Mouse (Mus musculus) G1E (cell line): ENCODE data around the gene Il9. TPM values are rescaled to one million over a fixed set of nuclear protein-coding genes. Genes with fewer than 3 reads are reported as not detected.

Source experiments
- ATAC-seq: 2 replicates; pipeline ENCODE4 v1.8.0; 2016; ENCODE audit warnings: mild to moderate bottlenecking; ENCODE audit not compliant: insufficient number of reproducible peaks, poor library complexity, low FRiP score, severe bottlenecking; ENCODE audit errors: extremely low read depth
- DNase-seq: peaks from one replicate; pipeline ENCODE4 v3.0.0; 2012; ENCODE audit warnings: low spot score
- H3K27me3 ChIP-seq: 2 replicates; pipeline ENCODE4 v1.6.1; 2012; ENCODE audit warnings: mild to moderate bottlenecking, low read length, inconsistent platforms; ENCODE audit not compliant: insufficient read depth
- H3K36me3 ChIP-seq: replicated peaks from 2 replicates; pipeline ENCODE3; 2012; ENCODE audit warnings: mild to moderate bottlenecking, inconsistent platforms
- H3K4me1 ChIP-seq: 2 replicates; pipeline ENCODE4 v1.6.1; 2012; ENCODE audit warnings: low read depth, low read length, inconsistent platforms, mixed read lengths; ENCODE audit not compliant: insufficient read depth
- H3K4me3 ChIP-seq: 2 replicates; pipeline ENCODE4 v1.5.1; 2012; ENCODE audit warnings: low read depth, mild to moderate bottlenecking, inconsistent platforms, low read length, moderate library complexity, mixed read lengths
- H3K9me3 ChIP-seq: replicated peaks from 2 replicates; pipeline ENCODE4 v1.6.1; 2012; ENCODE audit warnings: inconsistent platforms
- CTCF ChIP-seq: IDR thresholded peaks from 2 replicates; pipeline ENCODE4 v1.5.1; 2012; ENCODE audit warnings: low read depth, low read length, inconsistent platforms, mixed read lengths
- GATA1 ChIP-seq: IDR thresholded peaks from 2 replicates; pipeline ENCODE4 v1.6.1; 2012; ENCODE audit warnings: borderline replicate concordance, low read length, inconsistent platforms, mixed read lengths
- GATA2 ChIP-seq: IDR thresholded peaks from 2 replicates; pipeline ENCODE4 v1.6.1; 2012; ENCODE audit warnings: low read depth, low read length, inconsistent platforms, borderline replicate concordance
- POLR2AphosphoS5 ChIP-seq: IDR thresholded peaks from 2 replicates; pipeline ENCODE4 v1.6.1; 2012; ENCODE audit warnings: low read depth, low read length, inconsistent platforms; ENCODE audit not compliant: insufficient replicate concordance
- TAL1 ChIP-seq: conservative IDR thresholded peaks from 2 replicates; pipeline ENCODE4 v1.6.1; 2012; ENCODE audit warnings: low read depth, low read length, inconsistent platforms, mixed read lengths
- polyA plus RNA-seq: library from polyadenylated mRNA; stranded (reverse); fragments of >175 nt; gene quantifications from 2 replicates; pipeline ENCODE4 v1.2.3, GENCODE M21; 2012
- total RNA-seq, 2 experiments: library from RNA; stranded (forward) in 1 of 2; stranded (reverse) in 1 of 2; fragments of 200-1000 nt in 1 of 2; fragments of >200 nt in 1 of 2; fragmentation: Nextera tagmentation in 1 of 2; gene quantifications; 2 replicates each; pipeline ENCODE4 v1.2.3; 2014 to 2017

Il9 gene
- total and polyA plus RNA-seq, 3 experiments, result not detected

- no peak for TF ChIP-seq TAL1
- TF ChIP-seq CTCF, result no peak
- no peak for TF ChIP-seq GATA2
- TF ChIP-seq GATA1, result no peak
- TF ChIP-seq POLR2AphosphoS5, result no peak
- H3K4me1 ChIP-seq, result no peaks in the 10 kb centered on the region
- no peak within 1 kb of the TSS; the same call in 1 of the 2 replicates for H3K4me3 ChIP-seq
- no peaks in the 10 kb centered on the region for H3K36me3 ChIP-seq
- peaks cover 58% of the 10 kb centered on the region for H3K9me3 ChIP-seq
- DNase-seq (no peak), ATAC-seq (no peak)
- no peaks in the 10 kb centered on the region for H3K27me3 ChIP-seq
These were observed 40.2 kb upstream of the Il9 start, which contains the start of gene Fbxl21 for GRCm38 (mm10) chr13:56522081-56522820. TSS of gene Fbxl21 (plus strand) at chr13:56522472.

- no peak for DNase-seq
- Histone ChIP-seq H3K9me3 (peaks cover 45% of the 10 kb centered on the region), H3K4me1 (no peaks in the 10 kb centered on the region), H3K27me3 (no peaks in the 10 kb centered on the region), H3K36me3 (no peaks in the 10 kb centered on the region), H3K4me3 (no peak overlapping the region)
- no peak for ATAC-seq
- TF ChIP-seq POLR2AphosphoS5, result no peak
- no peak for TF ChIP-seq GATA2
- TF ChIP-seq GATA1, result no peak
- TF ChIP-seq TAL1, result no peak
- TF ChIP-seq CTCF, result no peak
These were observed 34.8 kb upstream of the Il9 start for GRCm38 (mm10) chr13:56516816-56517215.

GRCm38 (mm10) chr13:56516311-56516710 lies 34.3 kb upstream of the Il9 start:
- no peaks in the 10 kb centered on the region for H3K36me3 ChIP-seq
- no peak for ATAC-seq
- no peak for DNase-seq
- no peak overlapping the region for H3K4me3 ChIP-seq
- H3K27me3 ChIP-seq, result no peaks in the 10 kb centered on the region
- TF ChIP-seq CTCF (no peak), POLR2AphosphoS5 (no peak), TAL1 (no peak)
- H3K9me3 ChIP-seq, result peaks cover 43% of the 10 kb centered on the region
- no peaks in the 10 kb centered on the region for H3K4me1 ChIP-seq

GRCm38 (mm10) chr13:56513595-56513994 lies 31.5 kb upstream of the Il9 start:
- DNase-seq, result no peak
- Histone ChIP-seq H3K27me3 (no peaks in the 10 kb centered on the region), H3K9me3 (peaks cover 40% of the 10 kb centered on the region), H3K4me3 (no peak overlapping the region), H3K36me3 (no peaks in the 10 kb centered on the region), H3K4me1 (no peaks in the 10 kb centered on the region)
- ATAC-seq, result no peak
- no peak for TF ChIP-seq CTCF
- no peak for TF ChIP-seq GATA2
- TF ChIP-seq GATA1, result no peak
- no peak for TF ChIP-seq POLR2AphosphoS5
- no peak for TF ChIP-seq TAL1

- DNase-seq (no peak), ATAC-seq (no peak)
- Histone ChIP-seq H3K36me3 (no peaks in the 10 kb centered on the region), H3K9me3 (peaks cover 45% of the 10 kb centered on the region), H3K27me3 (no peaks in the 10 kb centered on the region), H3K4me3 (no peak overlapping the region), H3K4me1 (no peaks in the 10 kb centered on the region)
- TF ChIP-seq TAL1 (no peak), GATA1 (no peak), GATA2 (no peak), POLR2AphosphoS5 (no peak), CTCF (no peak)
These were observed 27.8 kb upstream of the Il9 start for GRCm38 (mm10) chr13:56509796-56510195.

GRCm38 (mm10) chr13:56506871-56507496 lies 24.9 kb upstream of the Il9 start:
- no peak for DNase-seq
- no peak for ATAC-seq
- Histone ChIP-seq H3K4me3 (no peak overlapping the region), H3K9me3 (peaks cover 58% of the 10 kb centered on the region), H3K4me1 (no peaks in the 10 kb centered on the region), H3K27me3 (no peaks in the 10 kb centered on the region), H3K36me3 (no peaks in the 10 kb centered on the region)
- TF ChIP-seq GATA2 (no peak), CTCF (no peak), GATA1 (no peak), POLR2AphosphoS5 (no peak), TAL1 (no peak)
